Mouse (Mus musculus): ENCODE results near the gene Pcgf5.
"Not testable (repeated sequence)": the region's sequence is repeated elsewhere in the genome, so short reads cannot be mapped to it uniquely, and the experiment has no call there.

Pcgf5 gene

GRCm38 (mm10) chr19:36388502-36388901 lies 40.4 kb downstream of the Pcgf5 start:
- DNase-seq (ENCODE audit: low spot score): no peak

- DNase-seq (ENCODE audit: low spot score): no peak
Measured at GRCm38 (mm10) chr19:36390714-36391113, 42.6 kb downstream of the Pcgf5 start.

GRCm38 (mm10) chr19:36398500-36398899 lies 50.4 kb downstream of the Pcgf5 start:
- no peak for DNase-seq (ENCODE audit: low spot score)

- no peak for DNase-seq (ENCODE audit: low spot score)
Measured at GRCm38 (mm10) chr19:36408352-36409100, 60.4 kb downstream of the Pcgf5 start.

GRCm38 (mm10) chr19:36409280-36409860 lies 61.3 kb downstream of the Pcgf5 start:
- DNase-seq (ENCODE audit: low spot score): peak; percentile 71

GRCm38 (mm10) chr19:36409861-36410392 lies 61.8 kb downstream of the Pcgf5 start:
- no peak for DNase-seq (ENCODE audit: low spot score)

GRCm38 (mm10) chr19:36419885-36420284 lies 71.8 kb downstream of the Pcgf5 start:
- no peak for DNase-seq (ENCODE audit: low spot score)

- no peak for DNase-seq (ENCODE audit: low spot score)
Measured at GRCm38 (mm10) chr19:36427195-36427876, 79.2 kb downstream of the Pcgf5 start.

- no peak for DNase-seq (ENCODE audit: low spot score)
Measured at GRCm38 (mm10) chr19:36428116-36428515, 80.0 kb downstream of the Pcgf5 start.

GRCm38 (mm10) chr19:36429354-36429753 lies 81.2 kb downstream of the Pcgf5 start:
- DNase-seq (ENCODE audit: low spot score): no peak

- no peak for DNase-seq (ENCODE audit: low spot score)
Measured at GRCm38 (mm10) chr19:36433161-36433560, 85.1 kb downstream of the Pcgf5 start.

GRCm38 (mm10) chr19:36439894-36440714 lies 92.0 kb downstream of the Pcgf5 start:
- DNase-seq (ENCODE audit: low spot score): peak; percentile 29

- DNase-seq (ENCODE audit: low spot score): no peak
Measured at GRCm38 (mm10) chr19:36450997-36451608, 103.0 kb downstream of the Pcgf5 start.

GRCm38 (mm10) chr19:36451731-36452130 lies 103.6 kb downstream of the Pcgf5 start:
- DNase-seq (ENCODE audit: low spot score): no peak

- DNase-seq (ENCODE audit: low spot score): not testable (repeated sequence)
Measured at GRCm38 (mm10) chr19:36452210-36452609, 104.1 kb downstream of the Pcgf5 start.

GRCm38 (mm10) chr19:36453451-36453850 lies 105.3 kb downstream of the Pcgf5 start:
- DNase-seq (ENCODE audit: low spot score): no peak

GRCm38 (mm10) chr19:36470106-36470505 lies 122.0 kb downstream of the Pcgf5 start:
- DNase-seq (ENCODE audit: low spot score): peak; percentile 55

- no peak for DNase-seq (ENCODE audit: low spot score)
Measured at GRCm38 (mm10) chr19:36471325-36471724, 123.2 kb downstream of the Pcgf5 start.

GRCm38 (mm10) chr19:36476596-36476995 lies 128.5 kb downstream of the Pcgf5 start:
- DNase-seq (ENCODE audit: low spot score): no peak

GRCm38 (mm10) chr19:36477151-36477550 lies 129.0 kb downstream of the Pcgf5 start:
- no peak for DNase-seq (ENCODE audit: low spot score)

- DNase-seq (ENCODE audit: low spot score): no peak
Measured at GRCm38 (mm10) chr19:36477684-36478083, 129.6 kb downstream of the Pcgf5 start.

GRCm38 (mm10) chr19:36490911-36491310 lies 142.8 kb downstream of the Pcgf5 start:
- DNase-seq (ENCODE audit: low spot score): no peak

All from layer of hippocampus, adult 9-10 months (tissue).